Comparison of ENCODE assay signal across 23 mouse cellular contexts in the genomic region with DNA sequence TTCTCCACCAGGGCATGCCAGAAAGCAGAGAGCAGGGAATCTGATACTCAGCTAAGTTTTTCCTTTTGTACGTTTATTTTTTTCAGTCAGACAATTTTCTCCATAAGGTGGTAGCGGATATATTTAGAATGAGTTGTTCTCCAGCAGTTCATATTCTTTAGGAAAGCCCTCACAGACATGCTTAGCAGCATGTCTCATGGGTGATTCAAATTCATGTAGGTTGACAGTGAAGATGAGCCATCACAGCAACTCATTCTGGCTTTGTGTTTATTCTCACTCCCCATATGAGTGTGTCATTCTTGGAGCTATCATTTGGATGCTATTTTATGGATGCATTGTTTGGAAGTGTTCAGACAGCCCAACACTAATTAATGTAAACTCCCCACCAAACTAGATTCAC.
DNase-seq lines count a peak whose midpoint lies in the region; ATAC-seq lines count a peak whose summit lies in the region.
"Had no signal": no experiment of that assay in that cellular context is flagged by ENCODE, and none has a peak within 500 bp of the region (broad histone marks: within the 10 kb centered on the region; RNA-seq: fewer than 3 reads in every experiment).

No protein-coding gene starts in this region.

- no peaks in the 10 kb centered on the region for H3K4me1 ChIP-seq in embryonic facial prominence, embryonic 14.5 days (ENCODE audit: control insufficient read depth, insufficient read depth, low read length)
- no peaks in the 10 kb centered on the region for H3K4me1 ChIP-seq in embryonic facial prominence, embryonic 10.5 days

- H3K9me3 ChIP-seq in embryonic facial prominence, embryonic 14.5 days (ENCODE audit: control insufficient read depth, low read length) = no peaks in the 10 kb centered on the region
- no peaks in the 10 kb centered on the region for H3K9me3 ChIP-seq in embryonic facial prominence, embryonic 10.5 days
- H3K9me3 ChIP-seq: G1E had no signal

- H3K27me3 ChIP-seq in embryonic facial prominence, embryonic 14.5 days (replicated peaks; ENCODE audit: control insufficient read depth, insufficient read depth, low read length) = no peaks in the 10 kb centered on the region
- H3K27me3 ChIP-seq in embryonic facial prominence, embryonic 10.5 days (replicated peaks; ENCODE audit: low read depth, poor library complexity, severe bottlenecking) = no peaks in the 10 kb centered on the region
- H3K27me3 ChIP-seq: CH12.LX, Patski had no signal

- no peak overlapping the region for H3K27ac ChIP-seq in embryonic facial prominence, embryonic 14.5 days (replicated peaks; ENCODE audit: low read depth, low read length)
- H3K27ac ChIP-seq in embryonic facial prominence, embryonic 10.5 days (replicated peaks) = no peak overlapping the region

- no peak overlapping the region for H3K4me2 ChIP-seq in embryonic facial prominence, embryonic 14.5 days (ENCODE audit: low read depth, low read length)

- DNase-seq in embryonic facial prominence, embryonic 14.5 days (ENCODE audit: low spot score) = peak; percentile 12
- no peak for DNase-seq in embryonic facial prominence, embryonic 10.5 days (ENCODE audit: low spot score)
- DNase-seq in frontal cortex, postnatal 10 days (ENCODE audit: low spot score in 2 of 2) = no peak
- DNase-seq in right cerebral cortex, adult 18-20 months = peak; percentile 1
- no peak for DNase-seq in right cerebral cortex, postnatal 14 days
- peak; percentile 44 for DNase-seq in brain, adult 2 months (ENCODE audit: low read depth, low spot score)
- no peak for DNase-seq in testis, postnatal 10 days (ENCODE audit: low spot score)
- DNase-seq: adrenal gland, adult 2 months; adrenal gland, adult 8-10 months; adrenal gland, postnatal 10 days; adrenal gland, postnatal 14 days; adrenal gland, postnatal 25 days; adrenal gland, postnatal 36 days; B cell, adult 2 months; cerebellum, adult 11 months; cerebellum, adult 11-12 months; cerebellum, adult 18-20 months had no signal

- H3K36me3 ChIP-seq in embryonic facial prominence, embryonic 14.5 days (ENCODE audit: control insufficient read depth, insufficient read depth, low read length) = no peaks in the 10 kb centered on the region
- no peaks in the 10 kb centered on the region for H3K36me3 ChIP-seq in embryonic facial prominence, embryonic 10.5 days (replicated peaks)
- H3K36me3 ChIP-seq: G1E had no signal

- WGBS in embryonic facial prominence, embryonic 14.5 days = 68% methylated on average over 2 of the region's 2 CpGs
- 88% methylated on average over 2 of the region's 2 CpGs for whole genome bisulfite sequencing in embryonic facial prominence, embryonic 10.5 days

- no peak overlapping the region for H3K9ac ChIP-seq in embryonic facial prominence, embryonic 14.5 days (ENCODE audit: low read depth, low read length)

- no peak for ATAC-seq in embryonic facial prominence, embryonic 14.5 days (ENCODE audit: low read depth)
- ATAC-seq in frontal cortex, adult (ENCODE audit: low TSS enrichment) = peak; percentile 69
- ATAC-seq: activated CD4-positive, CD25-positive, alpha-beta regulatory T cell, adult 4 months; CD4-positive, CD25-positive, alpha-beta regulatory T cell, adult 4 months; Patski had no signal

- no peak overlapping the region for H3K4me3 ChIP-seq in embryonic facial prominence, embryonic 14.5 days (ENCODE audit: low read depth, low read length)
- H3K4me3 ChIP-seq in embryonic facial prominence, embryonic 10.5 days = no peak overlapping the region

Comparison
In these comparisons a context has a peak if more than half of its experiments do, and no peak if none do; other contexts are left out.
1. DNase-seq: peak in embryonic facial prominence, embryonic 14.5 days (single experiment), right cerebral cortex, adult 18-20 months (single experiment) and brain, adult 2 months (single experiment); none in embryonic facial prominence, embryonic 10.5 days (single experiment), frontal cortex, postnatal 10 days (0 of 2), right cerebral cortex, postnatal 14 days (single experiment) and testis, postnatal 10 days (single experiment).